Mouse (Mus musculus) retina, adult 2 months (tissue): ENCODE measurements at regions not wholly inside any gene's neighbourhood (a gene's known extent, or its start where the extent isn't known, plus 50 kb on each side); places are given as distances from the start of the nearest gene placed in this dataset.

Experiments
- DNase-seq: peaks from one replicate; pipeline ENCODE4 v3.0.0-alpha.2; 2012; ENCODE audit warnings: low read depth, low spot score

GRCm38 (mm10) chr3:39234921-39235320 lies 348.2 kb downstream of the Fat4 start:
- DNase-seq: no peak

GRCm38 (mm10) chr3:39248712-39249111 lies 362.0 kb downstream of the Fat4 start:
- DNase-seq: no peak

- DNase-seq: no peak
Measured at GRCm38 (mm10) chr3:39249224-39249892, 362.6 kb downstream of the Fat4 start.

GRCm38 (mm10) chr3:39253076-39253475 lies 366.3 kb downstream of the Fat4 start:
- no peak for DNase-seq

GRCm38 (mm10) chr3:39264671-39265430 lies 378.1 kb downstream of the Fat4 start:
- no peak for DNase-seq

DNA sequence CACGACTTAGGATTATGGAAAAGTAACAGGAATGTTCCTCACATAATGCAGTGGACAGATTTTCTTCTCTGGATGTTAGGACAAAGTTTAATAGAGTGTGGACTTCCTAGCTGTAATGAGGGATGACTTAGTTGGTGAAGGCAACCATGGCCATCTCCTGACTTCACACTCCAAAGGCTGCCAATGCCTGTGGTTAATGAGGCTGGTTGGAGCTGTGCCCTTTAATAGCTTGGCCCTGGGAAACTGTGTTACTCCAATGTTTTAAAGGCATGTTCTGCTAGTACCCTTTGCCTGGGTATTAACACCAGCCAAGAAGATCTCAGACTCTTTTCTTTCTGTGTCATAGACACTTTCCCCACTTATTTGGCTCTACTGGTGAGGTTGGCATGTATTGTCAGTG lies 378.9 kb downstream of the Fat4 start:
- no peak for DNase-seq

DNA sequence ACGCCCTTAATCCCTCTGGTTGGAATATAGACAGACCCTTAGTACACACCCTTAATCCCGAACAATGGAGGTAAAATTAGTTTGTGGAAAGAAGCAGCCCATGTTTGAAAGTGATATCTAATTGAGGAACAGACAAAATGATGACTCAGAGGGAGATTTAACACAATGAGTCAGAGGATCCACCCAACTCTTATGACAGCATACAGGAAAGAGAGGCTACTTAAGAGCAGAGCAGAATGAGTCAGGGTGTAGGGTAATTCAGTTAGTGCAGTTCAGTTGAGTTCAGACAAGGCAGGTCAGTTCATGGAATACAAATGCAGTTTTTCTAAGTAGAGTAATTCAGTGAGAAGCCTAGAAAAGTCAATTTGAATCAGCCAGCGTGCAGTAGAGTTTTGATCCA lies 382.6 kb downstream of the Fat4 start:
- DNase-seq: no peak

DNA sequence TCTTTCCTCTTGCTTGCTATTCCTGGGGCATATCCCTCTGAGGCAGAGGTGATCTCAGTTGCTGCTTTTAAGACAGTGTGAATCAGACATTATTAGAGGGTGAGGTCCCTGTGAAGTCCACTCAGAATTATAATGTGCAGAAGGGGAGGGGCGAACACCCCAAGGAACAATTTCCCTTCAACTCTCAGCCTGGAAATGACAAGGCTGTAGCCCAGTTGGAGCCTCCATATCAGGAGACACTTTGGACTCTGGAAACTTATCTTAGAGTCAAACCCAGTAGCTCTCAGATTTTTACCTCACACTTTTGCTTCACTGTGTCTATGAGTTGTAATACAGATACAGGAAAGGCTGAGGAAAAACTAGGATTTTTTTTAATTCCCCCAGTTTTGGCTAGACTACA lies 385.9 kb downstream of the Fat4 start:
- DNase-seq: no peak

- no peak for DNase-seq
Measured at GRCm38 (mm10) chr3:39276897-39277296, 390.2 kb downstream of the Fat4 start.

DNA sequence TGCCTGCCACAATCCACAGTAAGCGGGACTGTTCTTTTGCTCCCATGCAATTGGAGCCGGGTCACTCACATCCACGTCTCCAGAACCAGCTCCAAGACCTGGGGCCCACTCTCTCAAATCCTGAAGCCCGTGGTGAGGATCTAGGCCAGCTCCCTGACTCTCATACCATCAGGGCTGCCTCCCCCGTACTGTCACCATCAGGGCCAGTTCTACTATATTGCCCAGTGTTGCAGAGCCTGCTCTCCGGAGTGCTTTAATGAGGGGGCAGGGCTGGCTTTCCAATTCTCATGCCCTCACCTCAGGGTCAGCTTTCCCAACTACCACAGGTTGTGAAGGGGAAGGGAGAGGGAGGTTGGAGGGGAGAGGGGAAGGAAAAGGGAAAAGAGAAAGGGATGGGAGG lies 390.6 kb downstream of the Fat4 start:
- DNase-seq: no peak

- no peak for DNase-seq
Measured at GRCm38 (mm10) chr3:39295255-39295654, 408.5 kb downstream of the Fat4 start.

- DNase-seq: no peak
Measured at GRCm38 (mm10) chr3:39296257-39296656, 409.5 kb downstream of the Fat4 start.

DNA sequence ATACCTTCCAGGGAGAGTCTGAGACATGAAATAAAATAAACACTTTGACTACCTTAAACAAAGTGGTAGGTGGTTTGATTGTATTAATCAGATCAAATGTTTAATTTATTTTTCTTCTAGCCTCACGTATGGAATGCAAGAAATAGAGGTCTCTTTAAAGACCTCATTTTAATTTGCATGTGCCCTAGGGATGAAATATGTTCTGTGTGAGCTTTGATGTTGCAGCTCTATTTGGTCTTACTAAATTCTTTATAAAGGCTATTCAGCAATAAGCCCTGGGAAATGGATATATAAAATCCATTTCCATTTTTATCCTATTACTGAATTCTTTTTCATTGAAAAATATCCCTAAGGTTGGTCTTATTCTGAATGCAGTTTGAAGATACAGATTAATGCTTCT lies 422.7 kb downstream of the Fat4 start:
- no peak for DNase-seq

GRCm38 (mm10) chr3:39313563-39313962 lies 426.8 kb downstream of the Fat4 start:
- DNase-seq: no peak

DNA sequence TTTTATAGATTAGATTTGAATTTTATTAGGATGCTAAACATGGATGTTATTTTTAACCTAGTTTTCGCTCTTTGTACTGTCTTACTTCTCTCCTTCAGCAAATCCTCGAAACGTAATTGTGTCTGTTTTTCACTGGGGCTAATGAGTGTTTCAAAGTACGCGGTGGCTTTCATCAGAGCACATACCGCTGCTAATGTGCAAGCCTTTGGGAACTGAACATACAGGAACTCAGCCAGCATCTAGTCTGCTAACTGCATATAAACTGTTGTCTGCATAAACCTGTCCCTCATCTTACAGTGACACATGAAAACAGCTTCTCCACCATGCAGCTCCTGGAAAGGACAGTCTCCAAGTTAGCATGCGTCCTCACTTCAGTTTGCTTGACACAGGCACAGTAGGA lies 434.1 kb downstream of the Fat4 start:
- no peak for DNase-seq

GRCm38 (mm10) chr3:39322225-39322624 lies 435.5 kb downstream of the Fat4 start:
- DNase-seq: no peak

DNA sequence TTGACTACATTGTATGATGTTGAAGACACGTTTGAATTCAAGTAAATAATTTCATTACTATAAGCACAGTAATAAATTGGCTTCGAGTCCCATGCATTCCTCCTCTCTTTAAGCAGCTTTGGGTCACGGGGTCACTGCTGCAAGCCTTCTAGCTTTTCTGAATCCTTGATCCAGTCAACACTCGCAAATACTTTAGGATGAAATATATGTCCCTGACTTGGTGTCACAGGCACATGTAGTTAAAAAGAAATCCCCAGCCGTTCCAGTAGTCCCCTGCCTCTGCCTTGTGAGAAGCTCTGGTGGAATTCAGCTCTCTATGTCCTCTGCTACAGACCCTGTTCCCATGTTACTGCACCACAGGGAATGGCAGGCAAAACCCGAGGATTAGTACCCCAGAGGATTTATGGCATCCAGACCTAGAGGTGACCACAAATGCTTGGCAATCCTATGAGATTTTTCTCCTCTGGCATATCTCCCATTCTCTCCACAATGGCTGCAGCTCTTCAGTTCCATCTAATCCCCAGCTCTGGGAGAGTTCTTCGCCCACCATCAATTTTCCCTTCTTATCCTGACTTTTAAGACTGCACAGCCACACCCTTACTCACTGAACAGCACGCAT lies 449.0 kb downstream of the Fat4 start:
- no peak for DNase-seq

DNA sequence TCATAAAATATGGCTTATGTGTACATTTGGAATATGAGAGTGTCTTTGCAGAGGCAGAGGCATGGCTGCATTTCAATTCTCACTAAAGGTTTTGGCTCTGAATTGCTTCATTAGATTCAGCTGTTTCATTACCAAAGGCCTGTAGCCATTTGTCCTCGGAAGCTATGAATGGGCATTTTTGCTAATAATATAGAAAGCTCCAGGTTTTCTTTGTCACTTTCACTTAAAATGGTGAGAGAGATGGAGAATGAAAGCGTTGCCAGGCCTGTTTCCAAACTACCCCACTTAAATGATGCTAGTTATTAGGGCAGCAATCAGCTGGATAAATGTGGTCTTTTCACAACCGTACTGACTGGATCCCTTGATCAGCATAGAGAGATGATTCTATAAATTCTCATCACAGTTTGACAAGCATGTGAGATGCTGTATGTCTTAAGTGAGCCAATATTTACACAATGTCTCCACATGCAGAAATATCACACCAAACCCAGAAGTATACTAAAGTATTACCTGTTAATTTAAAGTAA lies 454.5 kb downstream of the Fat4 start:
- no peak for DNase-seq

- DNase-seq: no peak
Measured at GRCm38 (mm10) chr3:39344078-39344477, 457.3 kb downstream of the Fat4 start.

GRCm38 (mm10) chr3:39347578-39347977 lies 460.8 kb downstream of the Fat4 start:
- no peak for DNase-seq

- DNase-seq: no peak
Measured at GRCm38 (mm10) chr3:39357012-39357411, 470.3 kb downstream of the Fat4 start.

DNA sequence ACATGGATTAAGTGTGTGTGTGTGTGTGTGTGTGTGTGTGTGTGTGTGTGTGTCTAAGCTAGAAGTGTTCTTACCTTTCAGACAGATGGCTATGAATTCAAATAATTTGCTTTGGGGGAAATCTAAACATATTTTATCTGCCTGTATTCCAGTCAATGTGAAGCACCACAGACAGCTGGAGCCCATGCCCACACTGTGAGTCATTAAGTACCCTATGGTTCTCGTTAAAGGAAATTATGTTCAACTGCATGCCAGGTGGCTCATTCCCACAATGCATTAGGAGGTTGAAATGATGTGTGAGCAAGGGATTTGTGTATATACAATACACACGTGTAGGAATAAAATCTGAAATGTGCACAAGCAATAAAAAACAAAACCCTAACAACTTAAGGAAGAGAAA lies 473.5 kb downstream of the Fat4 start:
- DNase-seq: no peak

DNA sequence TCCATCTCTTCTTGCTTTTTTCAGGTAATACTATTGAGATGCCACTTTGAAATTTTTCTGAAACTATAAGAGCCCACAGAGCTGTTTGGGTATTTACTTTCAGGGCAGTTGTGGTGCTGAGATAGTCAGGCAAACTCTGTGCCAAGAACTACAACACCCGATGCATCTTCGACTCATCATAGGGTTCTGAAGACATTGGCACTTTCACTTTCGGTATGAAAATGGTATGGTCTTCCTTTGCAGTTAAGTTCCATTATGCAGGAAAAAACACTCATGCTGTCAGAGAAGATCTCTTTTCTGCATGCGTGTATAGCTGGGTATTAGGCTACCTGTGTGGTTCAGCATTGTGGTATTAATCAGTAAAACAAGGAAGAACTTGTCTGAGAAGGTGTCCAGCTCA lies 484.2 kb downstream of the Fat4 start:
- DNase-seq: no peak
